Mouse (Mus musculus) midbrain, embryonic 16.5 days (tissue): Measurements from ENCODE around the gene Adamtsl1. TPM values are rescaled to one million over a fixed set of nuclear protein-coding genes. Genes with fewer than 3 reads are reported as not detected.

Experiments used
- ATAC-seq: fragments of 200-750 bp; cut with Nextera tagmentation; 2 replicates; pipeline ENCODE4 v1.8.0; 2017; ENCODE audit warnings: moderate TSS enrichment
- H3K27ac ChIP-seq: fragments of 300-500 bp; sonication (generic); 2 replicates; pipeline ENCODE4 v1.5.1; 2014; ENCODE audit warnings: mild to moderate bottlenecking, low read length, mixed read lengths
- H3K27me3 ChIP-seq: fragments of 300-500 bp; sonication (generic); 2 replicates; pipeline ENCODE4 v1.6.1; 2014; ENCODE audit warnings: low read depth, low read length, mixed read lengths; ENCODE audit not compliant: control insufficient read depth, insufficient read depth
- H3K36me3 ChIP-seq: fragments of 300-500 bp; sonication (generic); 2 replicates; pipeline ENCODE4 v1.6.1; 2014; ENCODE audit warnings: mild to moderate bottlenecking, low read length, moderate library complexity, mixed read lengths; ENCODE audit not compliant: control insufficient read depth, insufficient read depth
- H3K4me1 ChIP-seq: fragments of 300-500 bp; sonication (generic); 2 replicates; pipeline ENCODE4 v1.6.1; 2014; ENCODE audit warnings: mild to moderate bottlenecking, low read length, mixed read lengths; ENCODE audit not compliant: control insufficient read depth, insufficient read depth
- H3K4me2 ChIP-seq: fragments of 300-500 bp; sonication (generic); 2 replicates; pipeline ENCODE4 v1.6.1; 2014; ENCODE audit warnings: mild to moderate bottlenecking, low read length, mixed read lengths
- H3K4me3 ChIP-seq: fragments of 300-500 bp; sonication (generic); 2 replicates; pipeline ENCODE4 v1.5.1; 2014; ENCODE audit warnings: low read depth, mild to moderate bottlenecking, low read length, moderate library complexity, mixed read lengths
- H3K9ac ChIP-seq: fragments of 300-500 bp; sonication (generic); 2 replicates; pipeline ENCODE4 v1.6.1; 2014; ENCODE audit warnings: low read depth, low read length, mixed read lengths
- H3K9me3 ChIP-seq: fragments of 300-500 bp; sonication (generic); replicated peaks from 2 replicates; pipeline ENCODE4 v1.6.1; 2014; ENCODE audit warnings: mild to moderate bottlenecking, low read length, mixed read lengths; ENCODE audit not compliant: control insufficient read depth, poor library complexity, severe bottlenecking
- WGBS: fragments of 180-500 bp; shearing (Covaris S2); extraction: QIAGEN DNeasy Blood & Tissue Kit; methylation state at CpG from one replicate; pipeline ENCODE4 v1.1.7; 2014; 5-methylcytosine and 5-hydroxymethylcytosine counted together
- polyA plus RNA-seq: library from polyadenylated mRNA; unstranded; fragments of >200 nt; fragmentation: Nextera tagmentation; extraction: Ambion mirVana; gene quantifications from 2 replicates; pipeline ENCODE4 v1.2.1, GENCODE M21; 2015

Gene Adamtsl1
- polyA plus RNA-seq, 1 experiment from 2014 or later, result 8.2 TPM

DNA sequence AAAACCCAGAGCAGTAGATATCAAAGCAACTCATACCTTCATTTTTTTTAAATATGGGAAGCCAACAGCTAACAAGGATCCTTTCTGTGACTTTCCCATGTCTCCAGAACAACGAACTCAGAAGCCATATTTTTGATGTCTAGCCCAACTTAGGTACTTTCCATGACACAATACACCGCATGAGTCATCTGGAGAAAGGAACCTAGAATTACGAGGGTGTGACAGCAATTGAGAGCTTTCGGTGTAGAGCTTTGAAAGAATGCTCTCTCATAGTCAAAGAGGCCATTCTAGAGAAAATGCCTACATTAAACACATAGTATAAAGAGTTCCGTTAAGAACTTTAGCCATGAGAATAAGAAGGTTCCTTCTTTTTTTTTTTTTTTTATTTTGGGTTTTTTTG is 104.8 kb downstream of the Adamtsl1 start:
- H3K36me3 ChIP-seq, result no peaks in the 10 kb centered on the region
- ATAC-seq, result no peak
- WGBS, result 92% methylated on average over 5 of the region's 5 CpGs
- no peak overlapping the region for H3K4me2 ChIP-seq
- H3K9me3 ChIP-seq, result no peaks in the 10 kb centered on the region
- H3K4me1 ChIP-seq, result no peaks in the 10 kb centered on the region
- no peak overlapping the region for H3K27ac ChIP-seq
- H3K27me3 ChIP-seq, result no peaks in the 10 kb centered on the region
- no peak overlapping the region for H3K9ac ChIP-seq
- H3K4me3 ChIP-seq, result no peak overlapping the region

- H3K9me3 ChIP-seq, result no peaks in the 10 kb centered on the region
- H3K27ac ChIP-seq, result no peak overlapping the region
- WGBS, result 92% methylated on average over 3 of the region's 3 CpGs
- no peak overlapping the region for H3K4me3 ChIP-seq
- H3K9ac ChIP-seq, result no peak overlapping the region
- no peaks in the 10 kb centered on the region for H3K4me1 ChIP-seq
- no peaks in the 10 kb centered on the region for H3K27me3 ChIP-seq
- H3K4me2 ChIP-seq, result no peak overlapping the region
- no peak for ATAC-seq
- no peaks in the 10 kb centered on the region for H3K36me3 ChIP-seq
Measured at GRCm38 (mm10) chr4:85619261-85619660, 105.3 kb downstream of the Adamtsl1 start.

DNA sequence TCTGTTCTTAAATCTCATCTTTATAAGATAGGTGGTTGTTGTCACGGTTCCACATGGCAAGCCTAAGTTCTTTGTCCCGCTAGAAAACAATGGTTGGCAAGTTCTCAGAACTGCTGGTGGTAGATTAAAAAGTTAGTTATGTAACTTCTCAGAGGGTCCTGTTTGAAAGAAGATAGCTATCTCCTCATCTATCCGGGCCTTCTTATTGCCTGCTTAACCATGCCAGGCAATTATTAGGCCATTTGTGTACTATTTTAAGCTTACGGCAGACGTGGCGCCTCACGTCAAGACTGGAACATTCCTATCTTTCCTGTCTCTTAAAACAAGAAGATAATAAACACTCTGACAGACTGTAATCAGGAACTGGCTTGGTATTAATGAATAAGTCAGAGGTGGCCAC is 115.4 kb downstream of the Adamtsl1 start:
- H3K4me3 ChIP-seq, result no peak overlapping the region
- no peaks in the 10 kb centered on the region for H3K4me1 ChIP-seq
- no peak overlapping the region for H3K9ac ChIP-seq
- no peak for ATAC-seq
- no peaks in the 10 kb centered on the region for H3K27me3 ChIP-seq
- no peaks in the 10 kb centered on the region for H3K36me3 ChIP-seq
- no peak overlapping the region for H3K4me2 ChIP-seq
- no peaks in the 10 kb centered on the region for H3K9me3 ChIP-seq
- 88% methylated on average over 7 of the region's 7 CpGs for WGBS
- H3K27ac ChIP-seq, result no peak overlapping the region

- Histone ChIP-seq H3K9ac (no peak overlapping the region), H3K4me1 (0 out of 2 replicates have a peak, but pooled peaks cover 3% of the 10 kb centered on the region), H3K27ac (no peak overlapping the region), H3K4me3 (no peak overlapping the region), H3K27me3 (no peaks in the 10 kb centered on the region), H3K36me3 (no peaks in the 10 kb centered on the region), H3K9me3 (no peaks in the 10 kb centered on the region), H3K4me2 (no peak overlapping the region)
- 77% methylated on average over 5 of the region's 5 CpGs for WGBS
- ATAC-seq, result 0 out of 2 replicates have a peak, but pooled peaks have one; percentile 39
Measured at GRCm38 (mm10) chr4:85669271-85669670, 155.3 kb downstream of the Adamtsl1 start.

DNA sequence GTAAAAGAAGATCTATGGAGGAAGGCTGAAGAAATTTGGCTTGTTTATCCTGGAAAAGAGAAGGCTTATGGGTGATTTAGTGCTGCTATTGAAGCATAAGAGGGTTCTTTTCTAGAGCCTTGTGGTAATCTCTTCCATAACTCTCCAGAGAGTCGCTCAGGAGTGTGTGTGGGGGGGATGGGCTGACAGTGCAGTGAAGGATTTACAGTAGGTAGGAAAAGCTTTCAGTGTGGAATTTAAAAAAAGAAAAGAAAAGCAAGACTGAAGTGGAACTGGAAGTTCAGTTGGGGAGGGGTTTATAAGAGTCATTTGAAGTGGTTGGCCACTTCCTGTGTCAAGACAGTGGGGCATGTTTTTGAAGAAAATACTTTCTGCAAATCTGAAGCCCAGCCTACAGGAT is 155.8 kb downstream of the Adamtsl1 start:
- H3K4me2 ChIP-seq, result no peak overlapping the region
- H3K9me3 ChIP-seq, result no peaks in the 10 kb centered on the region
- no peak overlapping the region for H3K27ac ChIP-seq
- 67% methylated on average over 1 of the region's 1 CpGs for WGBS
- no peak overlapping the region for H3K9ac ChIP-seq
- H3K4me1 ChIP-seq, result 0 out of 2 replicates have a peak, but pooled peaks cover 3% of the 10 kb centered on the region
- ATAC-seq, result no peak
- no peak overlapping the region for H3K4me3 ChIP-seq
- H3K36me3 ChIP-seq, result no peaks in the 10 kb centered on the region
- H3K27me3 ChIP-seq, result no peaks in the 10 kb centered on the region

DNA sequence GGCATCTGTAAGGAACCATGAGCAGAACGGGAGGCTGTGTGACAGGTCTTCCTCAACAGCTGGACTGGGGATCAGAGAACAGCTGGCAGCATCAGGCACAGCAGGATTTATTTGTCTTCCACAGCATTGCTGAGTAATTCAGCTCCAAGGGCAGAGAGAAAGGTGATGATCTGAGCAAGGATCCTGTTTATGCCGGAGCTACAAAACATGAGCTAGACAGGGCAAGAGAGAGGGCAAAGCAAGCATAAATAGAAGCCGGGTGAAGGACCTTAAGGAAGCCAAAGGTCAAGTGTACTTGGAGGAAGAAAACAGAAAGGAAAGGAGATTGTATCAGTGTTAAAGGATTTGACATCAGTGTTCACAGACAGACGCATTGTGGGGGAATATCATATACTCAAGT is 158.3 kb downstream of the Adamtsl1 start:
- H3K4me1 ChIP-seq, result 0 out of 2 replicates have a peak, but pooled peaks cover 3% of the 10 kb centered on the region
- H3K27ac ChIP-seq, result no peak overlapping the region
- WGBS, result 52% methylated on average over 4 of the region's 4 CpGs
- ATAC-seq, result no peak
- H3K4me2 ChIP-seq, result no peak overlapping the region
- no peak overlapping the region for H3K9ac ChIP-seq
- H3K27me3 ChIP-seq, result no peaks in the 10 kb centered on the region
- H3K36me3 ChIP-seq, result no peaks in the 10 kb centered on the region
- no peak overlapping the region for H3K4me3 ChIP-seq
- no peaks in the 10 kb centered on the region for H3K9me3 ChIP-seq

DNA sequence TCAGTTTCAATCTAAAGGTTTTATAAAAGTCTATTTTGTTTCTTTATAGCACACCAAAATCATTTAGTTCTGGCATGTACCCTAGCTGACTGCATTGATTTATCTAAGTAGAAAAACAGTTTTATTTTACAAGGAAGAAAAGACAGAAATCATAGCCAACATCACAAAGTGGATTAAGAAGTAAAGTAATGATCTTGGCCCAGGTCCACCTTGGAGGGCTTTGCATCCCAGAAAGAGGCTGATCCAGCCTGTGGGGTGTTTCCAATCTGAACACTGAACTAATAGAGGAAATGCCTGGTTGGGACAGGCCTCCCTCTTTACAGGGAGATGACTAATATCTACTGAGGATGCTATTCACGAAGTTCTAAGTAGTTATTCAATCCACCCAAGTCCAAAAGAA is 163.6 kb downstream of the Adamtsl1 start:
- whole genome bisulfite sequencing, result 56% methylated on average over 1 of the region's 1 CpGs
- Histone ChIP-seq H3K9ac (no peak overlapping the region), H3K27me3 (no peaks in the 10 kb centered on the region), H3K9me3 (no peaks in the 10 kb centered on the region), H3K36me3 (no peaks in the 10 kb centered on the region), H3K4me3 (no peak overlapping the region), H3K4me1 (no peaks in the 10 kb centered on the region), H3K27ac (no peak overlapping the region), H3K4me2 (no peak overlapping the region)
- no peak for ATAC-seq

DNA sequence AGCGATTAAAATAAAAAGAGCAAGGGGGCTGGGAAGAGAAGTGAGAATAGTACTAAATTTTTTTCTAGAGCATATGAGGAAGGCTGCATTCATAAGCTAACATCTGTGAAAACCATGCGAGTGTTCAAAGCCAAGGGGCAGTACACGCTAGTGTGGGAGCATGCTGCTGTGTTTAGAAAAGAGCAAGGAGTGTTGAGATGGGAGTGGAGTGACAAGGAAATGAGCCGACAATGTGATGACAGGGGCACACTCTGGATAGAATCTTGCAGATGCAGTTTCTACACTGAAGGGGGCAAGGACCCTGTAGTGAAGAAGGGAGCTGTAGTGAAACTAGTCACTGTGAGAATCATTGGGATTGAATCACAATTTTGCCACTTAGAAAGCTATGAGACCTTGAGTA is 172.2 kb downstream of the Adamtsl1 start:
- H3K4me3 ChIP-seq, result no peak overlapping the region
- no peak overlapping the region for H3K4me2 ChIP-seq
- H3K9ac ChIP-seq, result no peak overlapping the region
- H3K9me3 ChIP-seq, result no peaks in the 10 kb centered on the region
- H3K27ac ChIP-seq, result no peak overlapping the region
- H3K27me3 ChIP-seq, result no peaks in the 10 kb centered on the region
- no peak for ATAC-seq
- no peaks in the 10 kb centered on the region for H3K4me1 ChIP-seq
- no peaks in the 10 kb centered on the region for H3K36me3 ChIP-seq
- 82% methylated on average over 4 of the region's 4 CpGs for WGBS

- Histone ChIP-seq H3K4me1 (no peaks in the 10 kb centered on the region), H3K4me2 (no peak overlapping the region)
- 92% methylated on average over 1 of the region's 1 CpGs for WGBS
Measured at GRCm38 (mm10) chr4:85695237-85695636, 181.3 kb downstream of the Adamtsl1 start.

More at GRCm38 (mm10) chr4:85695237-85695636, 181.3 kb downstream of the Adamtsl1 start:
- Histone ChIP-seq H3K36me3 (no peaks in the 10 kb centered on the region), H3K27me3 (no peaks in the 10 kb centered on the region), H3K27ac (no peak overlapping the region), H3K9me3 (peaks cover 7% of the 10 kb centered on the region; the same call in 1 of the 2 replicates), H3K4me3 (no peak overlapping the region), H3K9ac (no peak overlapping the region)
- ATAC-seq, result no peak
